30 mouse cellular contexts compared by ENCODE assay signal in the genomic region with DNA sequence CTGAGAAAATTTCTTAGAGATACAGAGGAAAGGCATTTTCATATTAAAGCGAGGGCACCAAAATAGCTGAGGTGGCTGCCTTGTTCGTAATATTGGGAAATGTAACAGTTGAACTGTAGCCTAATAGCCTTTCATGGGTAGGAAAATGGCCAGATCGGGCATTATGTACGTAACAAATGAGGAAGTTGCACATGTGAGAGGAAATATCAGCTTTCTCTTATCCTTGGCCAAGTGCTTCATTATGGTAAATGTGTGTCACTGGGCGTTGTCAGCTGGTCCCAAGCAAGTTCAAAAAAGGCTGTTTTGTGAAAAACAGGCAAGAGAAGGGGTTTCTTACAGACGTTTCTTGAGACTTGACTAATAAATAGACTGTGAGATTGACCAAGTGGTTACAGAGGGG.
DNase-seq lines count a peak whose midpoint lies in the region; ATAC-seq lines count a peak whose summit lies in the region.
"Had no signal": no experiment of that assay in that cellular context is flagged by ENCODE, and none has a peak within 500 bp of the region (broad histone marks: within the 10 kb centered on the region; RNA-seq: fewer than 3 reads in every experiment).

No protein-coding gene starts in this region.

- H3K9ac ChIP-seq in forebrain, embryonic 14.5 days (ENCODE audit: low read length) = no peak overlapping the region
- H3K9ac ChIP-seq in forebrain, embryonic 11.5 days (ENCODE audit: low read length) = no peak overlapping the region
- H3K9ac ChIP-seq in midbrain, embryonic 11.5 days (ENCODE audit: low read length) = no peak overlapping the region
- H3K9ac ChIP-seq in heart, embryonic 11.5 days (ENCODE audit: low read depth, low read length) = no peak overlapping the region
- H3K9ac ChIP-seq: forebrain, embryonic 15.5 days; heart, embryonic 13.5 days; hindbrain, embryonic 15.5 days; limb, embryonic 13.5 days; midbrain, embryonic 12.5 days; neural tube, embryonic 13.5 days; stomach, embryonic 15.5 days had no signal

- no peak for ATAC-seq in forebrain, embryonic 14.5 days
- no peak for ATAC-seq in forebrain, embryonic 11.5 days (replicated peaks; ENCODE audit: low FRiP score)
- ATAC-seq in midbrain, embryonic 11.5 days (ENCODE audit: low FRiP score) = no peak
- ATAC-seq in hematopoietic stem cell, adult 5-6 weeks (replicated peaks in 1 of 2; ENCODE audit: insufficient read depth in 1 of 2, low FRiP score in 2 of 2, low TSS enrichment in 1 of 2, low read depth in 1 of 2, poor library complexity in 2 of 2, severe bottlenecking in 2 of 2) = peak; percentile 75 to 86
- no peak for ATAC-seq in heart, embryonic 11.5 days (replicated peaks; ENCODE audit: insufficient number of reproducible peaks, low FRiP score, low TSS enrichment)
- ATAC-seq: forebrain, embryonic 15.5 days; inflammation-experienced regulatory T-cells, adult 6 months had no signal

- H3K27ac ChIP-seq in forebrain, embryonic 14.5 days (ENCODE audit: low read depth, low read length) = no peak overlapping the region
- H3K27ac ChIP-seq in forebrain, embryonic 11.5 days (ENCODE audit: low read depth, low read length) = no peak overlapping the region
- H3K27ac ChIP-seq in midbrain, embryonic 11.5 days (ENCODE audit: low read depth, low read length) = no peak overlapping the region
- no peak overlapping the region for H3K27ac ChIP-seq in midbrain, embryonic 10.5 days (replicated peaks)
- H3K27ac ChIP-seq in heart, embryonic 11.5 days (ENCODE audit: low read depth, low read length) = no peak overlapping the region
- H3K27ac ChIP-seq: forebrain, embryonic 15.5 days; heart, adult 2 months; heart, embryonic 13.5 days; hindbrain, embryonic 10.5 days; hindbrain, embryonic 15.5 days; left cerebral cortex, adult 2 months; limb, embryonic 13.5 days; macrophage; midbrain, embryonic 12.5 days; neural tube, embryonic 13.5 days; stomach, embryonic 15.5 days had no signal

- H3K4me2 ChIP-seq in forebrain, embryonic 14.5 days (ENCODE audit: low read length) = no peak overlapping the region
- no peak overlapping the region for H3K4me2 ChIP-seq in forebrain, embryonic 11.5 days (ENCODE audit: low read depth, low read length, severe bottlenecking)
- H3K4me2 ChIP-seq in midbrain, embryonic 11.5 days = no peak overlapping the region
- H3K4me2 ChIP-seq in heart, embryonic 11.5 days = no peak overlapping the region
- H3K4me2 ChIP-seq: forebrain, embryonic 15.5 days; heart, embryonic 13.5 days; hindbrain, embryonic 15.5 days; limb, embryonic 13.5 days; liver, embryonic 11.5 days; midbrain, embryonic 12.5 days; neural tube, embryonic 13.5 days; stomach, embryonic 15.5 days had no signal

- WGBS in forebrain, embryonic 14.5 days = 66% methylated on average over 6 of the region's 6 CpGs
- WGBS in forebrain, embryonic 11.5 days = 87% methylated on average over 6 of the region's 6 CpGs
- WGBS in midbrain, embryonic 11.5 days = 90% methylated on average over 6 of the region's 6 CpGs
- 88% methylated on average over 6 of the region's 6 CpGs for WGBS in midbrain, embryonic 10.5 days
- 78% methylated on average over 6 of the region's 6 CpGs for WGBS in heart, embryonic 11.5 days (ENCODE audit: insufficient replicate concordance)

- peak; percentile 37 for DNase-seq in forebrain, embryonic 14.5 days (ENCODE audit: low spot score)
- no peak for DNase-seq in forebrain, embryonic 11.5 days (ENCODE audit: low spot score)
- DNase-seq in midbrain, embryonic 11.5 days (ENCODE audit: low spot score, missing footprints) = peak; percentile 31
- DNase-seq in midbrain, embryonic 10.5 days (ENCODE audit: low spot score) = no peak
- no peak for DNase-seq in urinary bladder, postnatal 10 days (ENCODE audit: low spot score)
- DNase-seq in adrenal gland, postnatal 4 days (ENCODE audit: low spot score in 2 of 2) = no peak
- DNase-seq: adrenal gland, adult 2 months; adrenal gland, postnatal 36 days; cerebellum, adult 8-10 months; cerebellum, postnatal 25 days; gastrocnemius, postnatal 36 days; heart, adult 2 months; heart, postnatal 10 days; kidney, adult 11 months; kidney, postnatal 25 days; thymus, postnatal 36 days had no signal

- H3K9me3 ChIP-seq in forebrain, embryonic 14.5 days (replicated peaks; ENCODE audit: control insufficient read depth, low read length) = no peaks in the 10 kb centered on the region
- H3K9me3 ChIP-seq in forebrain, embryonic 11.5 days (ENCODE audit: control insufficient read depth, low read length) = no peaks in the 10 kb centered on the region
- H3K9me3 ChIP-seq in midbrain, embryonic 11.5 days (ENCODE audit: control insufficient read depth, low read length) = no peaks in the 10 kb centered on the region
- H3K9me3 ChIP-seq in midbrain, embryonic 10.5 days (replicated peaks) = no peaks in the 10 kb centered on the region
- no peaks in the 10 kb centered on the region for H3K9me3 ChIP-seq in heart, embryonic 11.5 days (replicated peaks; ENCODE audit: control insufficient read depth, low read length)
- H3K9me3 ChIP-seq: forebrain, embryonic 15.5 days; heart, embryonic 13.5 days; hindbrain, embryonic 10.5 days; hindbrain, embryonic 15.5 days; limb, embryonic 13.5 days; midbrain, embryonic 12.5 days; neural tube, embryonic 13.5 days; stomach, embryonic 15.5 days had no signal

- H3K4me3 ChIP-seq in forebrain, embryonic 14.5 days (ENCODE audit: low read depth, low read length) = no peak overlapping the region
- H3K4me3 ChIP-seq in forebrain, embryonic 11.5 days (ENCODE audit: low read depth, low read length) = no peak overlapping the region
- no peak overlapping the region for H3K4me3 ChIP-seq in midbrain, embryonic 11.5 days (ENCODE audit: low read depth, low read length)
- no peak overlapping the region for H3K4me3 ChIP-seq in midbrain, embryonic 10.5 days
- no peak overlapping the region for H3K4me3 ChIP-seq in heart, embryonic 11.5 days (ENCODE audit: low read depth, low read length)
- H3K4me3 ChIP-seq: forebrain, embryonic 15.5 days; heart, adult 2 months; heart, embryonic 13.5 days; hindbrain, embryonic 10.5 days; hindbrain, embryonic 15.5 days; left cerebral cortex, adult 2 months; limb, embryonic 13.5 days; midbrain, embryonic 12.5 days; neural tube, embryonic 13.5 days; stomach, embryonic 15.5 days had no signal

- H3K4me1 ChIP-seq in forebrain, embryonic 14.5 days (ENCODE audit: control insufficient read depth, insufficient read depth, low read length) = no peaks in the 10 kb centered on the region
- no peaks in the 10 kb centered on the region for H3K4me1 ChIP-seq in forebrain, embryonic 11.5 days (replicated peaks; ENCODE audit: control insufficient read depth, insufficient read depth, low read length)
- H3K4me1 ChIP-seq in midbrain, embryonic 11.5 days (ENCODE audit: control insufficient read depth, insufficient read depth, low read length) = no peaks in the 10 kb centered on the region
- H3K4me1 ChIP-seq in midbrain, embryonic 10.5 days = 0 out of 2 replicates have a peak, but pooled peaks cover 6% of the 10 kb centered on the region
- H3K4me1 ChIP-seq in heart, embryonic 11.5 days (ENCODE audit: control insufficient read depth, insufficient read depth, low read length) = no peaks in the 10 kb centered on the region
- H3K4me1 ChIP-seq: forebrain, embryonic 15.5 days; heart, embryonic 13.5 days; hindbrain, embryonic 10.5 days; hindbrain, embryonic 15.5 days; limb, embryonic 13.5 days; midbrain, embryonic 12.5 days; neural tube, embryonic 13.5 days had no signal

- no peaks in the 10 kb centered on the region for H3K36me3 ChIP-seq in forebrain, embryonic 14.5 days (ENCODE audit: control insufficient read depth, insufficient read depth, low read length)
- H3K36me3 ChIP-seq in forebrain, embryonic 11.5 days (ENCODE audit: control insufficient read depth, insufficient read depth, low read length) = no peaks in the 10 kb centered on the region
- H3K36me3 ChIP-seq in midbrain, embryonic 11.5 days (ENCODE audit: control insufficient read depth, insufficient read depth, low read length) = no peaks in the 10 kb centered on the region
- H3K36me3 ChIP-seq in midbrain, embryonic 10.5 days = no peaks in the 10 kb centered on the region
- H3K36me3 ChIP-seq in heart, embryonic 11.5 days (ENCODE audit: control insufficient read depth, insufficient read depth, low read length) = no peaks in the 10 kb centered on the region
- H3K36me3 ChIP-seq: forebrain, embryonic 15.5 days; heart, embryonic 13.5 days; hindbrain, embryonic 10.5 days; hindbrain, embryonic 15.5 days; limb, embryonic 13.5 days; midbrain, embryonic 12.5 days; neural tube, embryonic 13.5 days; stomach, embryonic 15.5 days had no signal

- no peaks in the 10 kb centered on the region for H3K27me3 ChIP-seq in forebrain, embryonic 14.5 days (replicated peaks; ENCODE audit: control insufficient read depth, insufficient read depth, low read length)
- no peaks in the 10 kb centered on the region for H3K27me3 ChIP-seq in forebrain, embryonic 11.5 days (ENCODE audit: control insufficient read depth, insufficient read depth, low read length)
- no peaks in the 10 kb centered on the region for H3K27me3 ChIP-seq in midbrain, embryonic 11.5 days (ENCODE audit: control insufficient read depth, insufficient read depth, low read length)
- no peaks in the 10 kb centered on the region for H3K27me3 ChIP-seq in midbrain, embryonic 10.5 days (ENCODE audit: low read depth, poor library complexity, severe bottlenecking)
- no peaks in the 10 kb centered on the region for H3K27me3 ChIP-seq in heart, embryonic 11.5 days (ENCODE audit: control insufficient read depth, insufficient read depth, low read length)
- H3K27me3 ChIP-seq: forebrain, embryonic 15.5 days; heart, embryonic 13.5 days; hindbrain, embryonic 15.5 days; limb, embryonic 13.5 days; midbrain, embryonic 12.5 days; neural tube, embryonic 13.5 days; stomach, embryonic 15.5 days had no signal

Comparison
In these comparisons a context has a peak if more than half of its experiments do, and no peak if none do; other contexts are left out.
1. DNase-seq: peak in forebrain, embryonic 14.5 days (single experiment) and midbrain, embryonic 11.5 days (single experiment); none in forebrain, embryonic 11.5 days (single experiment), midbrain, embryonic 10.5 days (single experiment), urinary bladder, postnatal 10 days (single experiment) and adrenal gland, postnatal 4 days (0 of 2).
2. ATAC-seq: peak in hematopoietic stem cell, adult 5-6 weeks (2 of 2); none in forebrain, embryonic 14.5 days (single experiment), forebrain, embryonic 11.5 days (single experiment), midbrain, embryonic 11.5 days (single experiment) and heart, embryonic 11.5 days (single experiment).